Mouse (Mus musculus) stomach, postnatal 0 days (tissue): ENCODE measurements at regions not wholly inside any gene's neighbourhood (a gene's known extent, or its start where the extent isn't known, plus 50 kb on each side); places are given as distances from the start of the nearest gene placed in this dataset.

Experiments
- CTCF ChIP-seq: IDR thresholded peaks from 2 replicates; pipeline ENCODE4 v1.5.1; 2016; ENCODE audit warnings: antibody characterized with exemption, low read depth, mild to moderate bottlenecking, moderate library complexity
- EP300 ChIP-seq: optimal IDR thresholded peaks from 2 replicates; pipeline ENCODE3; 2016; ENCODE audit warnings: antibody characterized with exemption

DNA sequence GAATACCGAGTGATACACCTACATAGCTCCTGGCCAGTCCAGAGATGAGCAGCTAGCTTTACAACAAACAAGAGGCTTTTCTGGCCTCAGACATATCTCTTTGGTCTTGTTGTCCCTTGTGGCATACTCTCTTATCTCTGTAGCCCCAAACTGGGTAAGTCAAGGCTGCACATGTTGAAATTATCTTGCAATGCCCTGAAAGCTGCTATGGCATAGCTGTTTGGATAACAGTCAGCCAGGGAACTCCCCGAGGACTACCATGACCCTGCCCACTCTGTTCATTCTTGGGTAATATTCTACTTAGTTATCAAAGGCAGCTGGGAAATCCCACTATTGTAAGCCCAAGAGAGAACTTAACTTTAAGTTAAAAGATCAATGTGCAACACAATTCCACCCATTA lies 106.5 kb upstream of the Ercc6l2 start:
- TF ChIP-seq CTCF, result no peak
- TF ChIP-seq EP300, result no peak
